Mouse (Mus musculus) adrenal gland, adult 2 months (tissue): ENCODE results near the gene Rnf144b. TPM values are rescaled to one million over a fixed set of nuclear protein-coding genes. Genes with fewer than 3 reads are reported as not detected.
A peak's percentile ranks its signal among the peaks of the same experiment; 100 is the strongest.

Experiments
- DNase-seq: peaks from one replicate; pipeline ENCODE4 v3.0.0; 2021
- polyA plus RNA-seq: library from polyadenylated mRNA; depleted of rRNA; stranded (reverse); fragments of >200 nt; gene quantifications from 2 replicates; pipeline ENCODE4 v1.2.3, GENCODE M21; 2012
- total RNA-seq, 2 experiments: library from RNA; stranded (reverse); gene quantifications; 2 replicates each; pipeline ENCODE4 v1.2.3; 2021

The Rnf144b gene
- total and polyA plus RNA-seq, 3 experiments, result 2.2 to 5.3 (median 2.8) TPM

DNA sequence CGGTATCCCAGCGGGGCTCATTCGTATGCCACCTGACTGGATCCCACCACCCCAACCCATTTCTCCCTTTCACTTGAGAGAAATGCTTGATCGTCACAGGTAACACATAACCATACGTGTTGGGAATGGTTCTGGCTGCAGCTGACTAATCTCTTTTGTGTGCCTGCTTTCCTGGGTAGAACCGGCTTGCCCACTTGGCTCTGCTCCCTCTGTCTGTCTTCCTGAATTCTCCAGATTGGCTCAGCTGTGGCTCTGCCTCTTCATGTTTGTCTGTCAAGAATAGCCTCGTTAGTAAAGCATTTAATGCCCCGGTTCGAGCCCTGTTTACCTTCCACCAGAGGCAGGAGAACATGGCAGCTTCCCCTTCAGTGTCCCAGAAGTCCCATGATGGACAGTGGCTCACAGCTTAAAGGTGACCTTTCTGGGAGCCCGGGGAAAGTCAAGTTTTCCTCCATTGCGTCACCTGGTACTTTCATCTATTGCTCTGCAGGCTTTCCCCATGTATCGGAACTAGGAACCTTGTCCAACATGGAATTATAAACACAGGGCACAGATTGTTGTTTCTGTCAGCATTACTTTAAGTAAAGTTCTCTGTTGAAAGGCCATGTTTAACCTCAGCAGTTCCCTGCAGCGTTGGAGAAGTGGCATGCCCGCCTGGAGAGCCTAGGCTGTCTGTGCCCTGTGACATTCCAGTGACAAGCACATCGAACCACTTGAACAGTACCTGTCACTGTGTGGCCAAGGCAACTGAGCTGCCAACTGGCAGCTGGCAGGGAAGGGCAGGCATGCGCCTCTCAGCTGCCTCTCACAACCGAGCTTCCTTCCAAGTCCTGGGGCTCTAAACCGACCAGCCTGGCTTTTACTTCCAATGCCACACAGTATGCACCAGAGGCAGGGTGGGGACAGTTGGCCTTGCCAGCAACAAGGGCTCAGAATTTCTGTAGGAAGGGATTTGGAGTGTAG is 101.4 kb downstream of the Rnf144b start:
- peak; percentile 31 for DNase-seq

DNA sequence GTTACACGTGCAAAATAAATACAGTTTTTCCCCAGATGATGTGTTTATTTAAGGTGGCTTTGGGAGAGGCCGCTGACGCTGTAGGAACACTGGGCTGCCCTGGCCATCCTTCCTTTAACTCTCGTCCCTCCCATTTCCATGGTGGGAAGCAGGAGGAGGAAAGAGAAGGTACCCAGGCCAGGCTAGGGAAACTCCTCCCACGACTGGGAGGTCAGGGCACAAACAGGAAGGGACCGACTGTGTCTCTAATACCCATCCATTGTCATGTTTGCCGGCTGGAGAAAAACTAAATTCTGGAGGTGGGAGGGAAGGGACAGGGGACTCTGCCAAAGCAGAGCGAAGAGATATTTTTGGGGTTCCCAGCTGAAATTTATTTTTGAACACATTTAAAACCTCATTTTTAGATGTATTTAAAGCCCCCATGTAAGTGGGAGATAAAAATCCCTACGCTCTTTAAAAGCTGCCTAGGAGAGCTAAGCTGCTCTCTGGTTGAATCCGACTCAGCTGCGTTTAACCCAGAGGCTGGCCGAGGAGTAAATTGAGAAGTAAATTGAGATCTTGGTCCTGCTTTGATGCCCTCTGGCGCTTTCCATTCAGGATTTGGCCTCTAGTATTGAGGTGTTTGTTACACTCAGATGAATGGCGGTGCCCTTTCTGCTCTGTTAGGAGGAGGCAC is 102.3 kb downstream of the Rnf144b start:
- peak; percentile 26 for DNase-seq

DNA sequence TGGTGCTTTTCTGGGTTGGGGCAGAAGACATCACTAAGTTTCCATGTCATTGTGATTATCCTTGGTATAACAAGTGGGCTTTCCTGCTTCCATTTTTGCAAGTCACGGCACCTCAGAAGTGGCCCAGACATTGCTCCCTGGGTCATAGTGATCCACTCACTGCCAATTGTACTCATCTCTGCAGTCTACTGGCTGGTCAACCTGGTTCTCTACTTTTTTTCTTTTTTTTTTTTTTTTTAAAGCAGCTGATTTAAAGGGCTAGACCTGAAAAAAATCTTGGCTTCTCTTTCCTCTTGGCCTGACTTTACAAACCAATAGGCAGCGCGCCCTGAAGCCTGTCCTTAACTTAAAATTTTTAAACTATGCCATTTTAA is 102.9 kb downstream of the Rnf144b start:
- DNase-seq, result no peak

DNA sequence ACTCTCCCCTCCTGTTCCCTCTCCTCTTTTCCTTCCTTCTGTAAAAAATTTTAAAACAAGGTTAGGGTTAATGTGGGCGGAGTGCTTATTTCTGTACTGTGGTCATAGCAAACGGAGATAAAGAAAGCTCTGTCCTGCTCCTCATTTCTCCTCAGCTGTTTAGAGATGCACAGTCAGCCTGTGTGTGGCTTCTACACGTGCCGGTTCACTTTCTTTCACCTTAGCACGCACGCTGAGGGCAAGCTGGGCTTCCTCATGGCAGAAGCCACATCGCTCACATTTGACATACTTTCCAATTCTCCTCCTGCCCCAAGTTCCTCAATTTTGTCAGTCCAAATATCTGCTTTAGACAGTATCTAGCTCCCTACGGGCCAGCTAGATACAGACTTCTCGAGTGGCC is 103.3 kb downstream of the Rnf144b start:
- DNase-seq, result no peak

DNA sequence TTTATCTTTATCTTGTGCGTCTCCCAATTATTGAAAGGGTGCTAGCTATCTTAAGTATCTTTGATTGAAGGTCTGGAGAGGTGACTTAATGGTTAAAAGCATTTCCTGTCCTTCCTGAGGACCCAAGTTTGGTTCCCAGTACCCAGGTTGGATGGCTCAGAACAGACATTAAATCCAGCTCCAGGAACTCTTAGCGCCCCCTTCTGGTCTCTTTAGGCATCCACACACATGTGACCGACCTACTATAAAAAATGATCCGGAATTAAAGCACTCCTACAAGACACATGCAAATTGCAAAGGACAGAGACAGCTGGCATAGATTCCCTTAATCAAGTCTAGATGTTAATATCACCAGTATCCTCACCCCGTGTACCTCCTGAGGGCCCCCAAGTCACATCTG is 104.1 kb downstream of the Rnf144b start:
- no peak for DNase-seq

DNA sequence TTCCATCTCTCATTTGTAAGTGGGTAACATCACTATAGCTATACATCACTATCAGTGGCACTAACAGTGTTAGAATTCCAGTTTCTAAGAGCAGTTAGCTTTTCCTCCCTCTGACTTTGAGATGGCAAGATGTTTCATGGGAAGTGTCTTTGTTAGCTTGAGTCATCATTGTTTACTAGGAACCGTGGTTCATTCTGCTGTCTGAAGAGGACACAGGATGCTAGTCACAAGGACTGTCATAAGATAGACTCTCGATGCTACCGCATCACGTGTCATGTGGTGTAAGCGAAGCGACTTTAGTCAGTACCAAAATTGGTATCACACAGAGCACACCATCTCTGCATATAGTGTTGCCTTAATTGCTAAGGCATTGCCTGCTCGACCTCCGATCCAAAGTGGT is 105.7 kb downstream of the Rnf144b start:
- DNase-seq, result no peak

DNA sequence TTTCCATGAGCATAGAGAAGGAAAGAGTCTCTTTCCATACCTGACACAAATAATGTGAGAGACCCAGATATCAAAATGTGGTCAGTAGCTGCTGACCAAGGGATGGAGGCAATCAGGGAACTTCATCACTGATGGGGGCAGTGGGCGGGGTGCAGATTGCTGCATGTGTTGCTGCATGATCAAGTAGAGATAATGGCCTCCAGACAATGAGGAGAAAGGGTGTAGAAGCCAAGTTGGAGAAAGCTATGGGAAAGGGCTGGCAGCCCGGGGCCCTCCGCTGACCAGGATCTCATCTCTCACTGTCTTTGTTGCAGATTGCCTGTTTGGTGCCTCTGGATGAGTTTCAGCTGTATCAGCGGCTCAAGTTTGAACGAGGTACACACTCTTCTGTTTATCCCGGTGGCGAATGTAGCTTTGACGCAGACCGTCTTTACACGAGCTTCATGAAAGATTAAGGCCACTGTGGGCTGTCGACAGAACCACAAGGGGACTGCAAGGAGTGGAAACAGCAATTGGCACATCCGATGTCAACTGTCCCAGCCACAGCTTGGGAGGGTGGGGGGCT is 106.3 kb downstream of the Rnf144b start:
- DNase-seq, result no peak

DNA sequence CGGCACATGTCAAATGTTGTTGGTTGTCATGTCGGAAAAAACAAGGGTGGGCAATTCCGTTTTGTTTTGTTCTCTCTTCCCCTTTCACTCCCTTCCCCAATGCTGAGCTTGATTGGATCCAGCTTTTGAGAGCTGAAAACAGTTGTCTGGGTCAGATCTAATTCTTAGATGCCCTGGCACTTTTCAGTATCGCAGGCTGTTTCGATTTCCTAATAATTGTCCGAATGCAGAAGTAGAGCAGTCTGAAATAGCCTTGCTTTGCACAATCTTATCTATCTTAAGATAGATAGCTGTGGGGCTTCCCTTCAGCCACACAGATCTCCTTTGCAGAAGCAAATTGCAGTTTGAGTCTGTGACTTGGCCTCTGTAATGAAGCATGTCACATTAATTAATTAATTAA is 109.7 kb downstream of the Rnf144b start:
- DNase-seq, result no peak

DNA sequence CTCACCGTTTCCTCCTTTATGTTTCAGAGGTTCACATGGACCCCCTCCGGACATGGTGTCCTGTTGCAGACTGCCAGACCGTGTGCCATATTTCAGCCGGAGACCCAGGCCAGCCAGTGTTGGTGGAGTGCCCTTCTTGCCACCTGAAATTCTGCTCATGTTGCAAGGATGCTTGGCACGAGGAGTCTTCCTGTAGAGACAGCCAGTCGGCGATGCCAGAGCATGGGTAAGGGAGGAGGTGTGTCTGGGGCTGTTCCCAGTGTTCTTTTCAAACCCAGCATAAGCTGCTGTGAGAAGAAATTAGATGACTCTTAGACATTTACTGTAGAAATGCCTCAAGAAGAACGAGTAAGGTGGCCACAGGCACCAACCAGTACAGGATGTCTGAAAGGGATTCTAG is 114.9 kb downstream of the Rnf144b start:
- DNase-seq, result no peak

DNA sequence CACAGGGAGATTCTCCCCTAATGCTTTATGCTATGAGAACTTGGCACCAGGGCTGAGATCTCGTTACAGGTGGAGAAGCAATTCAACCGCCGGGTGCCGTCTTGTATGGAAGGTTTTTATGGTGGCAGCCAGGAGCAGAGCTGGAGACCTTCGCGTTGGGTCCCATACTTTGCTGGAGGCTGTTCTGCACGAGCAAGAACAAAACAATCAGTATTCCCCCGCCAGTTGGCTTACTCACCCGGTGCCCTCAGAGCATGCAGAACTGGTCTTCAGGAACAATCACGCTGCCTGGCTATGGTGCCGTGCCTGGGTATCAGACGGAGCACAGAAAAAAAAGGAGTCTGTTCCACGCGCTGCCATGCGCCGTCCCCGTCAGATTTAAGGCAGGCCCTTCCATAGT is 115.7 kb downstream of the Rnf144b start:
- no peak for DNase-seq

DNA sequence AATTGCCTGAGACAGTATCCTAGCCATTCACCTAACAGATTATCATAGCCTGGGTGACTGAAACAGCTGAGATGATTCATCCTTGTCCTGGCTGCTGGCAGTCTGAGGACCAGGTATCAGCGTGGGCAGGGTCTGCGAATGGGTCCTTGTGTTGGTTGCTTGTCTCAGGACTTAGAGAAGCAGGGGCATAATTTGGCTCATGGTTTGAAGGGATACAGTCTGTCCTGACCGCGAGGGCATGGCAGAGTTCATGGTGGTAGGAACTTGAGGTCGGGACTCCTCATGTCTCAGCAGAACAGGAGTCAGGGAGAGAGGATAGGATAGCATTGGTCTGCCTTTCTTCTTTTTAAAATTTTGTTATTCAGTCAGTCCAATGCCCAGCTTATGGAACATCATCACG is 121.1 kb downstream of the Rnf144b start:
- DNase-seq, result no peak

DNA sequence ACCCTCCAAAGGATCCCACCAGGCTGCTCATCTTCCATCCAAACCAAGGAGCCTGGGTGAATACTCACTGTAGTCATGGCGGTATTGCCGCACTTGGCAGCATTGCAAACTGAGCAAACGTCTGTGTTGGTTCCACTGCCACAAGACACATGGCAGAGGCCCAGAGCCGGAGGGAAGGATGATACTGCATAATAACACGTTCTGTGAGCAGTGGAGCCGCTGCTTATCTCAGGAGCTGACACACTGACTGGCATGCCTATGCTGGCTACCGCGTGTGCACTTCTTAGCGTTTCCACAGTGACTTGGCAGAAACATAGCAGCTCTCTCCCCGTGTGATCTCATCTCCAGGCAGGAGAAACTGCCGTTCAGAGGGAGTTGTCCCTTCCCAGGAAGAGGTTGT is 122.3 kb downstream of the Rnf144b start:
- no peak for DNase-seq

DNA sequence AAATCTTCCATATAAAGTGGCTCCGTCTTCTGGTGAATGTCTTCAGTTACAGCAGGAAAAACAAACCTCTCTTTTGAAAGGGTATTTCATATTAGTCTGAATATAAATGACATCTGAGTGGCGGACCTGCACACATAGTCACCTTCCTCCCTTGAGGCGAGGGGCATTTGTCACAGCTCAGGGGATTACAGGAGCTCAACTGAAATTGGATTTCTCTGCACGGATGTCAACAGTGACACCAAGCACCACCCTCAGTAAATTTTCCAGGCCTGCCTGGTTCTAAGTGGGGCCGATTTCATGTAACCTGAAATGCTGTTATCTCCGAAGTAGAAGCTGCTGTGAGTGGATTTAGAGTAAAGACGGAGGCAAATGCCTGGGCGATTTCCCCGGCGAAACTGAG is 124.0 kb downstream of the Rnf144b start:
- no peak for DNase-seq

DNA sequence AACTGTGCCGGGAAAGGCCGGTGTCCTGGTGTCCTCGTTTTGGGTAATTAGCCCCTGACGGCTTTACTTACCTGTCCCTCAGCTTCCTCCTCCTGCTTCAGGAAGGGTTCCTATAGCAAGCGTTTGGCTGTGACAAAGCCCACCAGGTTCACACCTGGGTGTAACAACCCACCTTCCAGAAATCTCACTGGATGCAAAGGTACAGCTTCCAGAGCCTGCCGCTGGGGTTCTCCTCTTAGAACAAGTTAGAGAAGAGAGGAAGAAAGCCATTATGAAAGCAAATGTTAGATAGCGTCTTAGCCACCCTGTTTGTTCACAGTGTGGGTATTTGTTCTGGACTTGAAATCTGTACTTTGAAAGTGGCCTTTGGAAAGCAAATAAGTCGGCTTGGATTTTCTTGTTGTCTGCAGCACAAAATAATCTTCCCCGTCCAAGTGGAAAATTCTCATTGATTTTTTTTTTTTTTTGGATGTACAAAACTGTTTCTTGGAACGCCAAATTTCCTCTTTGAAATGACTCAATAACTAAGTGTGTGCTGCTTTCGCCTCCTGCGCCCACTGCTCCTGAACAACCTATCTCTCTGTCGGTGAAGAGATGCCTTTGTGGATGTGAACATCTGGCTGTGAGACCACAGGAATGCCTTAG is 124.8 kb downstream of the Rnf144b start:
- no peak for DNase-seq

DNA sequence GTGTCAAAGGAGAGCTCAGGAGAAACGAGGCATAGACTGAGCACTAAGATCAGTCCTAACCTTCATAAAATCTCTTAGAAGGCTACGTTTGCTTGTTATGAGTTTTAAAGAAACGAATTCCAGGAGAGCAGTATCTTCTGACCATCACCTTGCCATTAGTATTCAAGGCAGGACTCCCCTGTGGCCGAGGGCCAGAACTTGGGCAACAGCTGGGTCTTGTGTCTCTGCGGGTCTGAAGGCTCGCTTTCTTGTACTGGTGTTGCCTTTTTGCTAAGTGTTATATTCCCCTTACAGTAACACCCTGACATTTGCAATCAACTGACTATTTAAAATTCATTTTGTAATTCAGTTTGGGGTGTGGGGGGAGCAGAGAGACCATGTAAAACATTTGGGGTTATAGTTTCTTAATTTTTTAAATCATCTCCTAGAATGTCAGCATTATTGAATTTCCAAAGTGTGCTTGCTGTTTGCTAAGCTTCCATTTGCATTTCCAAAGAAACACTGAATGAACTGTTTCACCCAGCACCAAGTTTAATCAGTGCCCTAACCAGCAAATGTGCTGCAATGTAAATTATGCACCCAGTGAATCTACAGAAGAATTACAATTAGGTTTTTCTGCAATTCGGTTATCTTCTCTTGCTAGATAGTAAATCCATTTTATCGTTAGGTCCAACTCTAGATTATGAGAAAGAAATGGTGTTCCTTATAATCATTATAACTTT is 126.0 kb downstream of the Rnf144b start:
- no peak for DNase-seq

DNA sequence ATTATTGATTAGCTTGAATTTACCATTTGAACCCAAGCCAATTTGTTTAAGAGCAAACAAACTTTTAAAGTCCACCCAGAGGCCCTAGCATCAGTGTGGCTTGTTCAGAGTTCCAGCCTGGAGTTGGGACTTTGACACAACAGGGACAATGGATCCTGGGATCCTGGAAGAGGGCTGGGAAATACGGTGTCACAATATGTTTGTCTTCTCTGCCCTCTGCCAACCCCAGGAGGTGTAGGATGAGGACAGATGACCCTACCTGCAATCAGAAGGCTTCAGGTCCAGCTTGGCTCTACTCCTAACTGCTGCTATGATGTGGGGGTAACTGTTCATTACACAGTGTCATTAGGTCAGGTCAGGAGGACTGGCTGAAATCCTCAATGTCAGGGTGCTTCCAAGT is 128.2 kb downstream of the Rnf144b start:
- DNase-seq, result peak; percentile 3

DNA sequence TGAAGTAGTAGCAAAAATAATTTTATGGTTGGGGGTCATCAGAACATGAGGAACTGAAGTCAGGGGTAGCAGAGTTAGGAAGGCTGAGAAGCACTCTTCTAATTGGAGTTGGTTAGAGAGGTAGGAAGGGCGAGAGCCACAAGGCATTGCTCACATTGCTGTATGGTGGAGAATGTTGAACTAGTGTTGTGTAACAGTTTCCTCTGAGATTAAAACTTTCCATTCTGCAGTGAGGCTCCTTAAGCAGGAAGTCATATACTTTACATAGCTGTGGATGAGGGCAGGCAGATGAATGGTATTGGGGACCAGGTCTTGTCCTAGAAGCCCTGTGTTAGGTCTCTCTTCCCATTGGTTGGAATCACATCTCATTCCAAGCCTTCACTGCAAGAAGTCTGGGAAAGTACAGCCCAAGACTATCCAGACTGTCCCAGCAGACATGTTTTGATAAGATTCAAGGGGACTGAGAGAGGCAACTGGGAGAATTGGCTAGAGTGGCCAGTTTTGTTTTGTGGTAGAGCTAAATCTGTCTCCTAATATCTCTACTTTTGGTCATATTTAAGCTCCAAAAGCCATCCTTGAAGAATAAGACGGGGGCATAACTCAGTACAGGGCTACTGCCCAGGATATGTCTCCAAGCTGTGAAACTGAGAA is 128.8 kb downstream of the Rnf144b start:
- DNase-seq, result no peak

DNA sequence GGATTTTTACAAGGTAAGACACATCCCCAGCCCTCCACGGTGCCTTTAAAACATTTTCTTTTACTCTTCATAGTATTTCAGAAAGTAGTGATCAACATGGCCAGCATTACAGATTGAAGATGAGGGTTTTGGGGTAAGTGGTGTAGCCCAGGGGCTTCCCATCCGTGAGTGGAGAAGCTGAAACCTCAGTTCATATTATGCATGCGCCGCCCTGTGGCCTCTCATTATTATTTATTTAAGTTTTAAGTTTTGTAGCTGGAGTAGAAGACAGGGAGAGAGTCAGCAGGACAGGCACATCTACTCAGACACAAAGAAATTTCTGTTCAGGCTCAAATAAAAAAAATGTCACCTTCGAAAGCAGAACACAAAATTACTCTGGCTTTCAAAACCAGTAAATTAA is 131.3 kb downstream of the Rnf144b start:
- no peak for DNase-seq

DNA sequence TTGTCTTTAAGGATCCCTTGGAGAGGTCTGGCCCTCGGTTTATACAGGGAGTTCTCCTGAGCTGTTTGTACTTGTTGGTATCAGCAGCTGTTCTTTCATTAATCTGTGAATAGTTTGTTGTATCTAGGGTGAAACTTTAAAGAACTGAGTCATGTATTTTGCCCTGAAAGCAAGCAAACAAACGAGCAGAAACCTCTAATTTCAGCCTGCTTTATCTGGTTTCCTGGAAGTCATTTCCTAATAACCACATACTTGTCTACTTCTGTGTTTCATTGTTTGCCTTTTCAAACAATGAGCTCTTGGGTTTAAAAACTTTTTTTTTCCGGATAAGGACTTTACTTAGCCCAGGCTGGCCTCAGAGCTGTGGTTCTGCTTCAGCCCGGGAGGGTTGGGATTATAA is 136.8 kb downstream of the Rnf144b start:
- DNase-seq, result no peak

DNA sequence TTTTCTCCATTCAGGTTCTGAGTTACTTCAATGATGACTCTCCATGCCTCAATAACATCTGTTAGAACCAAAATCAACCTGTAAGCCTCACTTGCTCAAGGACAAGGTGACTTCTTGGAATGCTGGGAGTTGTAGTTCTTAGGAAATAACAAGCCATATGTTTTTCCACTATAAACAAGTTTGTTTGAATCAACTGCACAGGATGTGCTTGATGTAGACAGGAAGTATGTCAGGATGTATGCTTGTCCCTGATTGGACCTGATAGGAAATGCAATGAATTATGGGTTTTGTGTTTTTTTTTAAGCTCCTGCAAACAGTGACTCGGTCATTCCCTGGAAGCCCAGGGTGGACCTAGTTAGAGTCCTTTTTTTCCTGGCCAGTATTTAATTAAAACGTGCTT is 139.5 kb downstream of the Rnf144b start:
- no peak for DNase-seq

DNA sequence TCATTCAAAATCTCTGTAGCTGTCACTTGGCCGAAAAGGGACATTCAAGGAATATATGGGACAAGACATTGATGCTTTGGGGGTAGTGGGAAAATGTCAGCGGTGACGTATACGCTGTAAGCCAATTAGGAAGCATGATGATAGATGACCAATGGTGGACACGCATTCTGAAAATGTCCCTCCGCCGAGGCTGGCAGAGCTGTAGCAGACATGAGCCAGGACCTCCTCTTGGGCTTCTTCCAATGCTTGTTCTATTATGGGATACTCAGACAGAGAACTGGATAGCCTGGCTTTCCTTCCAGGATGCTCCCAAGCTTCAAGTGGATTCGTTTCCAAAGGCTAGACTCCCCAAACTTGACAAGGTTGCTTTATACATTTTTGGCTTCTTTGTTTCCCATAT is 141.9 kb downstream of the Rnf144b start:
- DNase-seq, result no peak

DNA sequence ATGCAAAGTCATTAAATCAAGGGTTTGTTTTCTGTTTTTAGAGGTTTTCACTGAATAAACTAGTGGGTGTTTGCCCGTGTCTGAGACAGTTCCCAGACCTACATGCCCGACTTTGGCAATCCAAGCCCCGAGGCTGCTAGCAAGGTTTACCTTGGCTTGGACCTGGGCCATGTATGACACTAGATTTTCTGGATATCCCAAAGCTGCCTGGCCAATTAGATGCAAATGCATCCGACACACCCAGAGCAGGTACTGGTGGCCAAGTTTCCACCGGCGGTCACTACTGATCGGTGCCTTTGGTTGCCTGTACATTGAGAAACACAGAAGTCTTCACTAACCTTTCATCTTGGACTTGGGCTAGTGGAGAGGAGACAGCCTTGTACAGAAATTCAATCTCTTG is 144.0 kb downstream of the Rnf144b start:
- DNase-seq, result no peak
